Mouse (Mus musculus) thymus, postnatal 36 days (tissue): Measurements from ENCODE around the gene Mthfd1.

ENCODE experiments used
- DNase-seq, 2 experiments: peaks; one replicate each; pipeline ENCODE4 v3.0.0; 2022; ENCODE audit warnings: mixed read lengths in 2 of 2

Mthfd1 gene

DNA sequence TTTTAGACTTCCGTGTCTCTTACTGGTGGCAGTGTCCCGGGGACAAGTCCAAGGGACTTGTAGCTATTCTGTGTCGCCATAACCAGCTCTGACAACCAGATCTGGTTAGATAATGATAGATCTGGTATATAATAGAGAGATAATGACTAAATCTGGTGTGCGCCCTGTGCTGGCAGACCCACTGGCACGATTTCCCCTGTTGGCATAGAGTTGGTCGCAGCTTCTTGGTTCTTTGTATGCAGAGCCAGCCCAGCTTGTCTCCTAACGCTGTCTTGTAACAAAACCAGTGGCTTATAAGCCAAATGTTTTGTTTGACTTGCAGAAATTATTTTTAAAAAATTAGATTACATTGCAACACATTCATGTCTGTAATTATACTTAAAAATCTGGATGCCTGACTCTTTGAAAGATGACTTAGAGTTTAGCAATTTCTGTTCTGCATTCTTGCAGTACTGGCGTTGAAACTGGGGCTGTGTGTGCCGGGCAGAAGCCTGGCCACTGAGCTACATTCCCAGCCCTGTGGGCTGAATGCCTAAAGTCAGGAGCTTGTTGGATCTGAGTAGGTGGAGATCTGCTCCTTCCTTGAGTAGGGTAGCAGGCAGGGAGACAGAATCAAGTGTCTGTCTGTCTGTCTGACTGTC is 9.3 kb downstream of the Mthfd1 start:
- DNase-seq, result no peak

- DNase-seq, result no peak
Observed at GRCm38 (mm10) chr12:76265001-76265400, 9.9 kb downstream of the Mthfd1 start.

GRCm38 (mm10) chr12:76266875-76267274 is 11.8 kb downstream of the Mthfd1 start:
- peak in 1 of 2 experiments; percentile 10 for DNase-seq

- DNase-seq, result no peak
Observed at GRCm38 (mm10) chr12:76268686-76269085, 13.6 kb downstream of the Mthfd1 start.

GRCm38 (mm10) chr12:76269196-76269595 is 14.1 kb downstream of the Mthfd1 start:
- DNase-seq, result no peak

DNA sequence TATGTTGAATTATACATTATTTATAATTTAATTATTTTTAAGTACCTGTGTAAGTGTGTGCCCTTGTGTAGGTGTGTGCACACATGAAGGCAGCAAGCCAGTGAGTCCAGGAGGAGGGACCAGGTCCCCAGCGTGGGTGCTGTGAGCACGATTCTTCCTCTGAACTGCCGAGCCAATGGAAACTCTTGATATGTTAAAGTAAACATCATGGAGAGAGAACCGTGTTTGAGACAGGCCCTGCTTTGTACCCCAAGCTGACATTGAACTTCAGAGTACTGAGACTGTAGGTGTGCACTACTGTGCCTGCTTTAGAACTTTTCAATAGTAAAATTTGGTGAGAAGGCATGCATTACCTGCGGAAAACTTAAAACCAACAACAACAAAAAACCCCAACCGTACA is 16.4 kb downstream of the Mthfd1 start:
- DNase-seq, result no peak

DNA sequence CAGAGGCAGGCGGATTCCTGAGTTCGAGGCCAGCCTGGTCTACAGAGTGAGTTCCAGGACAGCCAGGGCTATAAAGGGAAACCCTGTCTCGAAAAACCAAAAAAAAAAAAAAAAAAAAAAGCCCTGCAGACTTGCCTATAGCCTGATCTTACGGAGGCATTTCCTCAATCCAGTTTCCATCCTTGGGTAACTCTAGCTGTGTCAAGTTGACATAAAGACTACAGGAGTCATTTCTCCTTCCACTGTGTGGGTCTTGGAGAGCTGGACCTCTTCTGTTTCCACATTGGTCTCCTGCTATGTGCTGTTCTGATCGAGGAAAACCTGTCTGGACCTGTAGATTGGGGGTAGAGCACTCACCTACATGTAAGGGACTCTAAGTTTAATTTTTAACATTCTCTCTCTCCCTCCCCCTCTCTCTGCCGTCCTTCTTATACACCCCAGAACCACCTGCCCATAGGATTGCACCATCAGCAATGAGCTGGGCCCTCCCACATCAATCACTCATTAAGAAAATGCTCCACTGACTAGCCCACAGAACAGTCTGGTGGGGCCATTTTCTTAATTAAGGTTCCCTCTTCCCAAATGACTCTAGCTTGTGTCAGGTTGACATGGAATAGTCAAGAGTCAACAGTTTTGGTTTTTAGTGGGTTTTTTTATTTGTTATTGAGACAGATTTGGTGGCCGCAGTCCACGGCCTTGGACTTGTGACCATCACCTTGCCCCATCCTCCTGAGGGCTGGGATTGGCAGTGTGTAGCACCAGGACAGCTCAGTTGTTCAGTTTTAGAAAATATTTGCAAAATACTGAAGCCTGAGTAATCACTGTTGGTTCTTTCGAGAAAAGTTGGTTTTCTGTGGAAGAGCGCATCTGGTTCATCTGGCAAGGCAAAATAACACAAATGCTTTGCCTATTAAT is 17.8 kb downstream of the Mthfd1 start:
- no peak for DNase-seq

- no peak for DNase-seq
Observed at GRCm38 (mm10) chr12:76278209-76278608, 23.1 kb downstream of the Mthfd1 start.

GRCm38 (mm10) chr12:76280556-76280955 is 25.5 kb downstream of the Mthfd1 start:
- no peak for DNase-seq

- DNase-seq, result no peak
Observed at GRCm38 (mm10) chr12:76281111-76281660, 26.1 kb downstream of the Mthfd1 start.

DNA sequence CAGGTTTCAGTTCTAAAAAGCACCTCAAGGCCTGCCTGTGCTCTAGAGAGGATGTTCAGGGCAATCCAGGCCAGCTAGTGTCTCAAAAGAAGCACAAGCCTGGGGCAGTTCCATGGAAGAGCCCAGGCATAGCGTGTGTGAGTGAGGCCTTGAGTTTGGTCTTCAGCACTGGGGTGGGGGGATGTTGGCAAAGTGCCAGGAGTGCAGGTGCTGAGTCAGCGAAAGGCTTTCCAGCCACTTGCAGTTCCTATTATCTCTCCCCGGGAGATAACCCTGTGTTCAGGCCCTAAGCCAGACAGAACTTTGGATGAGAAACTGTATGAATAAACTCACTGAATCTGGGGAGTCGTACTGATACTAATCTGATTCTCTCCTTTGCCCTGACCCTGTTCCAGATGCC is 27.0 kb downstream of the Mthfd1 start:
- DNase-seq, result no peak

DNA sequence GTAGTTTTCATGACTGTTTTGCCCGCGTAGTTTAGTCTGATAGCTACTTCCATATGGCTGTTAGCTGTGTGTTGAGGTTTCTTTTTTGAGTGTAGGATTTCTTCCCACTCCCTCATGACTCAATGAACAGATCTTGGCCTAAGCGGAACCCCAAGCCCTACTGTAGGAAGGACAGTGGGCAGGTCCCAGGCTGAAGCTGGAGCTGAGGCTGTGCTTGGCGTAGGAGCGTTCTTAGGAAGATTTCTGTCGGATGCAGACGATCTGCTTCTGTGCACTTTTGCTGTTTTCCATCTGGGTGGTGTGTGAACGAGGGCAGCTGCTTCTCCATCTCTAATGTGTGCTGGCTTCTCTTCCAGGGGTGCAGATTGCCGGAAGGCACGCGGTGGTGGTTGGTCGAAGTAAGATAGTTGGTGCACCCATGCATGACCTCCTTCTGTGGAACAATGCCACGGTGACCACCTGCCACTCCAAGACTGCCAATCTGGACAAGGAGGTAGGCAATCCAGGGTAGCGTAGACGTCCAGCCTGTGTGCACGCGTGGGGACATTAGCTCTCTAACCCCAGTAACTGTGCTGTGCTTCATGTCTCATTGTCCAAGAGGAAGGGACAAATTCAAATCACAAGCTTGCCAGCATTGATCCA is 27.6 kb downstream of the Mthfd1 start:
- DNase-seq, result no peak

GRCm38 (mm10) chr12:76285418-76285817 is 30.3 kb downstream of the Mthfd1 start:
- DNase-seq, result no peak

DNA sequence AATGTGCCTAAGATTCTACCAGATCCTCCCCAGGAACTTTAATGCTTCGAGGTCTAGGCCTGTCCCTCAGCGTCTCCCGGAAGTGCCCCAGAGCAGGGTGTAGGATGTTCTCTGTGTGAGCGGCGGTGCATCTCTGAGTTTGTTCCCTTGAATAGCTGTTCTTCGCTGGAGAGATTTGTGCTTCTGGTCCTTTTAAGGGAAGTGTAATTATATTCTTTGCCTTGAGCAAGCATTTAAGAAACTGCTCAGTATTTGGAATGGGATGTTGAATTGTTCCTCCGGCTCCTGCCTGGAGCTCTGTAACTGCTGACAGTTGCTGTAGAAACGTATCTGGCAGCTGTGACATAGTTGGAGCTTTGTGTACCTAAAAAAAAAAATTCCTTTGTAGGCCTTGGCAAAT is 32.9 kb downstream of the Mthfd1 start:
- DNase-seq, result no peak

GRCm38 (mm10) chr12:76288494-76288893 is 33.4 kb downstream of the Mthfd1 start:
- no peak for DNase-seq

DNA sequence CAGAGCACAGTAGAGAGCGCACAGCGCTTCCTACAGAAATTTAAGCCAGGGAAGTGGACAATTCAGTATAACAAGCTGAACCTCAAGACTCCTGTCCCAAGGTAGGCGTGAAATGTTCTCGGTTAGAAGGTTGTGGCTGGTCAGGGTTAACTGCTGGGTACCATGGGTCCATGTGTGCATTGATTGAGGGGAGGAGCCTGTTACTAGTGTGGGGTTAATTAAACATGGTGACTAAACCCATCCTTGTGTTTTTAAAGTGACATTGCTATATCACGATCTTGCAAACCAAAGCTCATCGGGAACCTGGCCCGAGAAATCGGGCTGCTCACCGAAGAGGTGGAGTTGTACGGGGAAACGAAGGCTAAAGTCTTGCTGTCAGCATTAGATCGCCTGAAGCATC is 34.3 kb downstream of the Mthfd1 start:
- no peak for DNase-seq

DNA sequence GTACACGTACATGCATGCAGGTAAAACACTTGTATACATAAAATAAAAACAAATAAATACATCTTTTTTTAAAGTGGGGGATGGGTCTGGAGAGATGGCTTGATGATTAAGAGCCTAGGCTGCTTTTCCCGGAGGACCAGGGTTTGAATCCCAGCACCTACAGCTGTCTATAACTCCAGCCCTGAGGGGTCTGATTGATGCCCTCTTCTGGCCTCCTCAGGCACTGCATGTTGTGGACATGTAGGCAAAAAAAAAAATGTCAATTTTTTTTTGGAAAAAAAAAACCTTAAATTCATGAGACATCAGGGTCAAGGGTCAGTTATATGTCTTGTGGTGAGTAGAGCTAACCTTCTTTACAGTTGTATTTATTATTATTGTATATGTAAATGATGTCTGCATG is 35.2 kb downstream of the Mthfd1 start:
- peak in 1 of 2 experiments; percentile 21 for DNase-seq

DNA sequence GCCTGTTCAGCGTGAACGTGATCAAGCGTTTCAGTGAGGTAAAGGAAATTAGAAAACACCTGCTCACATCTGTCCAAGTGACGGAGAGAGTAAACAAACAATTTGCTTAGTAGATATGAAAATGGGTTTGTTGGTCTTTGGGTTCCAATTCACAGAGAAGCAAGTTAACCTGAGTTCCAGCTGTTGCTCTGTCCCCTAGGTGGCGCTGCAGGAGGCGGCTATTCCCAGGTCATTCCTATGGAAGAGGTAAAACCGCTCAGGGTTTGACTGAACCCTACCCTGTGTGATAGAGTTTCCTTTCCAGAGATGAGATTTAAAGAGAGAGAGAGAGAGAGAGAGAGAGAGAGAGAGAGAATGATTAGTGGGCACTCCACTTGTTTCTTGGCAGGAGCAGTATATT is 38.1 kb downstream of the Mthfd1 start:
- DNase-seq, result peak; percentile 28 to 40

DNA sequence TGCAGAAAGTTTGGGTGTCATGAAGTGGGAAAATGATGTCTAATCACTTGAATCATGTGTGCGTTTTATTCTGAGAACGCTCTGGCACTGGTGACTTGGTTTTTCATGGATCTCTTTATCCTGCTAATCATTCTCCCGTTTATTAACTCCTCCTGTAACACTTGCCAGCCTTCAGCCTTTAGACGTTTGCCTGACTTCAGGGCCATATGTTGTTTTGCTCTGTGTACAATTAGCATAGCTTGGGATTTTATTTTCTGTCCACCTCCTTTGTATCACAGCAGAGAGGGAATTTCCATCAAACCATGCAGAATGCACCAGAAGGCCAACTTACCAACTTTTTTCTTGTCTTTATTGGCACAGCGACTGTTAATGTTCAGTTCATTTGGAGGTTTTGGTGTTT is 42.7 kb downstream of the Mthfd1 start:
- DNase-seq, result no peak

GRCm38 (mm10) chr12:76299361-76299906 is 44.3 kb downstream of the Mthfd1 start:
- DNase-seq, result no peak

- no peak for DNase-seq
Observed at GRCm38 (mm10) chr12:76300367-76300766, 45.3 kb downstream of the Mthfd1 start.

DNA sequence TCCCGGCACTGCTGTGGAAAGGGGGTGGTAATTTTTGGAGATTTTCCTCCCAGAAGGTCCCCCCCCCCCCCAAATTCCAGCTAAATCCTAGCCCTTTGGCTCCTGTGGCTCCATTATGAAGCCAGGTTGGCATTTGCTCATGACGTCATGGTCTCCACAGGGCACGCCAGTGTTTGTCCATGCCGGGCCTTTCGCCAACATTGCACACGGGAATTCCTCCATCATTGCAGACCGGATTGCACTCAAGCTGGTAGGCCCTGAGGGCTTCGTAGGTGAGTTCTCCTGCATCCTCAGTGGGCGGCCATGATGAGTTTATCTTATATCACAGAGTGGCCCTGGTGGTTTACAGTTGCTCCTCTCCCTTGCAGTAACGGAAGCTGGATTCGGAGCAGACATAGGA is 48.4 kb downstream of the Mthfd1 start:
- DNase-seq, result no peak

GRCm38 (mm10) chr12:76304199-76304598 is 49.1 kb downstream of the Mthfd1 start:
- DNase-seq, result no peak
